Mouse (Mus musculus): Measurements from ENCODE around the gene Olfr827. TPM values are rescaled to one million over a fixed set of nuclear protein-coding genes. Genes with fewer than 3 reads are reported as not detected.

The Olfr827 gene
- polyA plus RNA-seq (2014; fragmentation: Illumina TruSeq; extraction: RNeasy Lipid Tissue Mini Kit (QIAGEN cat#74804); ENCODE audit: low read depth, low replicate concordance): not detected

GRCm38 (mm10) chr10:130214303-130214702 lies at the start of gene Olfr827:
Gene Olfr827 (minus strand): TSS chr10:130214403.

DNA sequence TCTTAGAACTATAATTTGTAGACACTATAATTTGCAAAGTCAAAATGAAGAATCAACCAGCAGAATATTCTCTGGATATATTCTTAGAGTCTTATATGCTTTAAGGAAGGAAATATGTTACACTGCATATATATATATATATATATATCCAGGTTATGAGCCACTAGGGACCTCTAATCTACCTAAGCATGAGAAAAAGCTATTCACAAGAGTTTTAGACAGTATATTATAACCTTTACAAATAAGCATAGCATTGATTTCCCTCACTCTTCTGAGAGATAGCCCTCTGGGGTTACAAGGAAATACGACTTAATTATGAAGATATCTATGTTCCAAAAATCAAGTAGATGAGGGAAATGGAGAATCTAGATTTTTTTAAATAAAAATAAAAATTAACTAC lies 30.1 kb downstream of the Olfr827 start, which contains the start of gene Olfr826:
Olfr826 (minus strand) TSS at position 101 of the 400 bp plus-strand sequence.

GRCm38 (mm10) chr10:130166666-130167065 lies 47.5 kb downstream of the Olfr827 start, which contains the start of gene Olfr825:
Gene Olfr825 (minus strand): TSS chr10:130166766.

Other genes with a start within 250 kb of the Olfr827 start
- gene Olfr819, start 247.1 kb downstream of the Olfr827 start, polyA plus RNA-seq (2014; fragmentation: Illumina TruSeq; extraction: RNeasy Lipid Tissue Mini Kit (QIAGEN cat#74804); ENCODE audit: low read depth, low replicate concordance): not detected
- gene Olfr247, start 238.3 kb downstream of the Olfr827 start, polyA plus RNA-seq (2014; fragmentation: Illumina TruSeq; extraction: RNeasy Lipid Tissue Mini Kit (QIAGEN cat#74804); ENCODE audit: low read depth, low replicate concordance): not detected
- not detected for gene Gm10310, start 229.3 kb downstream of the Olfr827 start, polyA plus RNA-seq (2014; fragmentation: Illumina TruSeq; extraction: RNeasy Lipid Tissue Mini Kit (QIAGEN cat#74804); ENCODE audit: low read depth, low replicate concordance)
- gene Olfr820, start 201.8 kb downstream of the Olfr827 start, polyA plus RNA-seq (2014; fragmentation: Illumina TruSeq; extraction: RNeasy Lipid Tissue Mini Kit (QIAGEN cat#74804); ENCODE audit: low read depth, low replicate concordance): not detected
- gene Olfr821, start 184.1 kb downstream of the Olfr827 start, polyA plus RNA-seq (2014; fragmentation: Illumina TruSeq; extraction: RNeasy Lipid Tissue Mini Kit (QIAGEN cat#74804); ENCODE audit: low read depth, low replicate concordance): not detected
- not detected for gene Olfr822, start 143.2 kb downstream of the Olfr827 start, polyA plus RNA-seq (2014; fragmentation: Illumina TruSeq; extraction: RNeasy Lipid Tissue Mini Kit (QIAGEN cat#74804); ENCODE audit: low read depth, low replicate concordance)
- gene Olfr823, start 99.0 kb downstream of the Olfr827 start, polyA plus RNA-seq (2014; fragmentation: Illumina TruSeq; extraction: RNeasy Lipid Tissue Mini Kit (QIAGEN cat#74804); ENCODE audit: low read depth, low replicate concordance): not detected
- not detected for gene Olfr824, start 84.4 kb downstream of the Olfr827 start, polyA plus RNA-seq (2014; fragmentation: Illumina TruSeq; extraction: RNeasy Lipid Tissue Mini Kit (QIAGEN cat#74804); ENCODE audit: low read depth, low replicate concordance)
- gene Olfr825, start 47.6 kb downstream of the Olfr827 start, polyA plus RNA-seq (2014; fragmentation: Illumina TruSeq; extraction: RNeasy Lipid Tissue Mini Kit (QIAGEN cat#74804); ENCODE audit: low read depth, low replicate concordance): not detected
- not detected for gene Olfr826, start 30.2 kb downstream of the Olfr827 start, polyA plus RNA-seq (2014; fragmentation: Illumina TruSeq; extraction: RNeasy Lipid Tissue Mini Kit (QIAGEN cat#74804); ENCODE audit: low read depth, low replicate concordance)
- not detected for gene Neurod4, start 65.8 kb upstream of the Olfr827 start, polyA plus RNA-seq (2014; fragmentation: Illumina TruSeq; extraction: RNeasy Lipid Tissue Mini Kit (QIAGEN cat#74804); ENCODE audit: low read depth, low replicate concordance)
- not detected for gene Tespa1, start 108.5 kb upstream of the Olfr827 start, polyA plus RNA-seq (2014; fragmentation: Illumina TruSeq; extraction: RNeasy Lipid Tissue Mini Kit (QIAGEN cat#74804); ENCODE audit: low read depth, low replicate concordance)
- 0.04 TPM for gene Vmn2r84, start 179.9 kb upstream of the Olfr827 start, polyA plus RNA-seq (2014; fragmentation: Illumina TruSeq; extraction: RNeasy Lipid Tissue Mini Kit (QIAGEN cat#74804); ENCODE audit: low read depth, low replicate concordance)
- gene Vmn2r85, start 215.3 kb upstream of the Olfr827 start, polyA plus RNA-seq (2014; fragmentation: Illumina TruSeq; extraction: RNeasy Lipid Tissue Mini Kit (QIAGEN cat#74804); ENCODE audit: low read depth, low replicate concordance): 0.07 TPM
- 0.20 TPM for gene Vmn2r86, start 241.6 kb upstream of the Olfr827 start, polyA plus RNA-seq (2014; fragmentation: Illumina TruSeq; extraction: RNeasy Lipid Tissue Mini Kit (QIAGEN cat#74804); ENCODE audit: low read depth, low replicate concordance)